Mouse (Mus musculus): ENCODE measurements at regions not wholly inside any gene's neighbourhood (a gene's known extent, or its start where the extent isn't known, plus 50 kb on each side); places are given as distances from the start of the nearest gene placed in this dataset.
"Not testable (repeated sequence)": the region's sequence is repeated elsewhere in the genome, so short reads cannot be mapped to it uniquely, and the experiment has no call there.

DNA sequence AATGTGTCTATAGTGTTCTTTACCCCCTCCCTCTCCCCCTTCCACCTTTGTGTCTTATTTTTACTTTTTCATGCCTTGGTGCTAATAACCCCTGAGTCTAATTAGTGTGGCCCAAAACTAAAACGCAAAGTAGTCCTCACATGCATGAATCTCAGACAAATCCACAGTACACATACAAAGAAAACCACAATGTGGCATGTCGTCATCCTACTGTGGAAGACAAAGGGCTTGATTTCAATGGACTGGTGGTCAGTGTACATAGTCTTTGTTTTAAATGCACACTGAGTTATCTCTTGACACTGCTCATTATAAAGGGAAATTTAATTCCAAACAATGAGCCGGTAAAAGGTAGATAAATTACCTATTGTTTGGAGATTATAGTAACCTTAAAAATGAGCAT is 188.1 kb downstream of the Basp1 start:
- 76% methylated on average over 3 of the region's 3 CpGs for WGBS
- no peaks in the 10 kb centered on the region for H3K27me3 ChIP-seq (ENCODE audit: control insufficient read depth, insufficient read depth, low read length)
- no peak overlapping the region for H3K27ac ChIP-seq (replicated peaks in 1 of 2; ENCODE audit: control insufficient read depth in 1 of 2, insufficient read depth in 1 of 2, low read depth in 2 of 2, low read length in 2 of 2)
- no peaks in the 10 kb centered on the region for H3K36me3 ChIP-seq (ENCODE audit: control insufficient read depth, insufficient read depth, low read length)
- ATAC-seq (ENCODE audit: insufficient number of reproducible peaks, insufficient read depth, low FRiP score, low read depth), result no peak
- no peaks in the 10 kb centered on the region for H3K9me3 ChIP-seq (ENCODE audit: control insufficient read depth, low read length)
- no peak overlapping the region for H3K4me2 ChIP-seq (ENCODE audit: low read length)
- H3K9ac ChIP-seq (ENCODE audit: low read length), result no peak overlapping the region
- H3K4me3 ChIP-seq (ENCODE audit: control insufficient read depth in 1 of 2, insufficient read depth in 1 of 2, low read depth in 1 of 2, low read length in 2 of 2), result no peak overlapping the region
- H3K4me1 ChIP-seq (ENCODE audit: control insufficient read depth in 2 of 2, insufficient read depth in 2 of 2, low read length in 2 of 2), result no peaks in the 10 kb centered on the region

DNA sequence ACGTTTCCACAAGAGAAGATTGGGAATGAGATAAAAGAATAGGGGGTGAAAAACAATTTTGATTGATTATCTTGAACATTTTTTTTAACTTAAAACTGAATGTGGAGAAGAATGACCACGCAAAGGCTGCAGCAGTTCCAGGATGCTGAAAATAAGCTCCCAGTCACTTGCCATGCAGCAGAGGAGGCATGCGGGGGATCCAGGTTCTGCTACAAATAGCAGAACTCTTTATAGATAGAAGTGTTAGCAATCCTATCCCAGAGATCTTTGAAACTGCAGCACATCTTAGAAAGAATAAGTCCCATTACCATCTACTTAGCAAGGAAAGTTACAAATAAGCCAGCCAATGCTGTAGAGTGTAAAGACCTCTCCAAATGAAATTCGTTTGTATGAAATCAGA is 191.8 kb downstream of the Basp1 start:
- 82% methylated on average over 4 of the region's 4 CpGs for WGBS

DNA sequence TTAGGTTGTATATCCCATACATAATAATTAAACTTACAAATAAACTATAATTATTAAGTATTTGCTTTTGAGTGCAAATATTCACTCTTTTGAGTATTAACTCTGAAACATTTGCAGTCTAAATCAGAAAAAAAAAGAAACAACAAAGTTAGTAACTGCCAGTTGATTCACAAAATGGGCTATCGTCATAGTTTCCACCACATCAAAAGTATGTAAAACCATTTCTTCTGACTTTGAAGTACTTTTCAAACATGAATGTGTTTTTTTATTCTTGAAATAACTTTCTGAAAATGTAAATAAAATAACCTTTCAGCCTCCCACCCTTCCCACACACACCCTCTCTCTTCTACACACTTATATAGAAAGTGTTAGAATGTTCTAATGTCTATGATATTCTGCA is 197.2 kb downstream of the Basp1 start:
- no peaks in the 10 kb centered on the region for H3K27me3 ChIP-seq (ENCODE audit: control insufficient read depth, insufficient read depth, low read length)
- no peak overlapping the region for H3K9ac ChIP-seq (ENCODE audit: low read length)
- no peak overlapping the region for H3K4me2 ChIP-seq (ENCODE audit: low read length)
- no peak for ATAC-seq (ENCODE audit: insufficient number of reproducible peaks, insufficient read depth, low FRiP score, low read depth)
- H3K4me3 ChIP-seq (ENCODE audit: control insufficient read depth in 1 of 2, insufficient read depth in 1 of 2, low read depth in 1 of 2, low read length in 2 of 2), result no peak overlapping the region
- H3K4me1 ChIP-seq (ENCODE audit: control insufficient read depth in 2 of 2, insufficient read depth in 2 of 2, low read length in 2 of 2), result no peaks in the 10 kb centered on the region
- 87% methylated on average over 1 of the region's 1 CpGs for WGBS
- H3K36me3 ChIP-seq (ENCODE audit: control insufficient read depth, insufficient read depth, low read length), result no peaks in the 10 kb centered on the region
- H3K9me3 ChIP-seq (ENCODE audit: control insufficient read depth, low read length), result no peaks in the 10 kb centered on the region
- H3K27ac ChIP-seq (replicated peaks in 1 of 2; ENCODE audit: control insufficient read depth in 1 of 2, insufficient read depth in 1 of 2, low read depth in 2 of 2, low read length in 2 of 2), result no peak overlapping the region

More for the DNA sequence above, 191.8 kb downstream of the Basp1 start:
- Histone ChIP-seq H3K27me3 (ENCODE audit: control insufficient read depth, insufficient read depth, low read length) (no peaks in the 10 kb centered on the region), H3K9ac (ENCODE audit: low read length) (no peak overlapping the region), H3K36me3 (ENCODE audit: control insufficient read depth, insufficient read depth, low read length) (no peaks in the 10 kb centered on the region), H3K4me2 (ENCODE audit: low read length) (no peak overlapping the region), H3K4me3 (ENCODE audit: control insufficient read depth in 1 of 2, insufficient read depth in 1 of 2, low read depth in 1 of 2, low read length in 2 of 2) (no peak overlapping the region), H3K4me1 (ENCODE audit: control insufficient read depth in 2 of 2, insufficient read depth in 2 of 2, low read length in 2 of 2) (no peaks in the 10 kb centered on the region), H3K9me3 (ENCODE audit: control insufficient read depth, low read length) (no peaks in the 10 kb centered on the region), H3K27ac (replicated peaks in 1 of 2; ENCODE audit: control insufficient read depth in 1 of 2, insufficient read depth in 1 of 2, low read depth in 2 of 2, low read length in 2 of 2) (no peak overlapping the region)
- ATAC-seq (ENCODE audit: insufficient number of reproducible peaks, insufficient read depth, low FRiP score, low read depth), result no peak

DNA sequence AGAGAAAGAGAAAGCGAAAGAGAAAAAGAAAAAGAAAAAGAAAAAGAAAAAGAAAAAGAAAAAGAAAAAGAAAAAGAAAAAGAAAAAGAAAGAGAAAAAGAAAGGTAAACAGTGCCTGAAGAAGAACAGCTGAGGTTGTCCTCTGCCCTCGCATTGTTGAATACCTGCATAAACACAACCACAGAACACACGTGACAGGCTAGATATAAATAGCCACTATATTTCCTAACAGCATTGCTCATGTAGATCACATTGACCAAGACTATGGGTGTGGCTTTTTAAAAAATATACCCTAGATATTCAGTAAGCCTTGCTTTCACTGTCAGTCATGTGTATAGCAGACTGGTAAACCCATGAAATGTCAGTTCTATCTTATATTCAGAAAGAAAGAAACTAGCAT is 211.5 kb downstream of the Basp1 start:
- no peaks in the 10 kb centered on the region for H3K9me3 ChIP-seq (ENCODE audit: control insufficient read depth, low read length)
- no peak overlapping the region for H3K4me2 ChIP-seq (ENCODE audit: low read length)
- H3K4me1 ChIP-seq (ENCODE audit: control insufficient read depth in 2 of 2, insufficient read depth in 2 of 2, low read length in 2 of 2), result no peaks in the 10 kb centered on the region
- H3K27ac ChIP-seq (replicated peaks in 1 of 2; ENCODE audit: control insufficient read depth in 1 of 2, insufficient read depth in 1 of 2, low read depth in 2 of 2, low read length in 2 of 2), result no peak overlapping the region
- no peaks in the 10 kb centered on the region for H3K27me3 ChIP-seq (ENCODE audit: control insufficient read depth, insufficient read depth, low read length)
- H3K9ac ChIP-seq (ENCODE audit: low read length), result no peak overlapping the region
- 73% methylated on average over 3 of the region's 3 CpGs for WGBS
- H3K36me3 ChIP-seq (ENCODE audit: control insufficient read depth, insufficient read depth, low read length), result no peaks in the 10 kb centered on the region
- no peak for ATAC-seq (ENCODE audit: insufficient number of reproducible peaks, insufficient read depth, low FRiP score, low read depth)
- H3K4me3 ChIP-seq (ENCODE audit: control insufficient read depth in 1 of 2, insufficient read depth in 1 of 2, low read depth in 1 of 2, low read length in 2 of 2), result no peak overlapping the region

DNA sequence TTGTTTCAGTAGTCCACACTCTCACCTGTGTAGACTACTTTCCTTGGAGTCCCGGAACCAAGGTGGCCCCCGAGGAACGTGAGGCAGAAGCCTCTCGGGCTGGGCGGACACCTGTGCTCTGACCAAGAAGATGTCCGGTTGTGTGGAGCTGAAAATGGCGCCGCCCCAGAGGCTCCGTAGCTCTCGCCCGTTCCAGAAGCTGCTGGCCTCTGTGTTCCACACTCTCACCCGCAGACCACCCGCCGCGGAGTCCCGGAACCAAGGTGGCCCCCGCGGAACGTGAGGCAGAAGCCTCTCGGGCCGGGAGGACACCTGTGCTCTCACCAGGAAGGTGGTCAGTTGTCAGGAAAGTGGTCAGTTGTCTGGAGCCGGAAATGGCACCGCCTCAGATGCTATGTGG is 213.3 kb downstream of the Basp1 start:
- not testable (repeated sequence) for H3K27ac ChIP-seq (replicated peaks in 1 of 2; ENCODE audit: control insufficient read depth in 1 of 2, insufficient read depth in 1 of 2, low read depth in 2 of 2, low read length in 2 of 2); H3K36me3 ChIP-seq (ENCODE audit: control insufficient read depth, insufficient read depth, low read length); H3K9ac ChIP-seq (ENCODE audit: low read length); H3K9me3 ChIP-seq (ENCODE audit: control insufficient read depth, low read length); H3K4me1 ChIP-seq (ENCODE audit: control insufficient read depth in 2 of 2, insufficient read depth in 2 of 2, low read length in 2 of 2); ATAC-seq (ENCODE audit: insufficient number of reproducible peaks, insufficient read depth, low FRiP score, low read depth); H3K27me3 ChIP-seq (ENCODE audit: control insufficient read depth, insufficient read depth, low read length); H3K4me2 ChIP-seq (ENCODE audit: low read length); H3K4me3 ChIP-seq (ENCODE audit: control insufficient read depth in 1 of 2, insufficient read depth in 1 of 2, low read depth in 1 of 2, low read length in 2 of 2)
- 92% methylated on average over 23 of the region's 23 CpGs for WGBS

DNA sequence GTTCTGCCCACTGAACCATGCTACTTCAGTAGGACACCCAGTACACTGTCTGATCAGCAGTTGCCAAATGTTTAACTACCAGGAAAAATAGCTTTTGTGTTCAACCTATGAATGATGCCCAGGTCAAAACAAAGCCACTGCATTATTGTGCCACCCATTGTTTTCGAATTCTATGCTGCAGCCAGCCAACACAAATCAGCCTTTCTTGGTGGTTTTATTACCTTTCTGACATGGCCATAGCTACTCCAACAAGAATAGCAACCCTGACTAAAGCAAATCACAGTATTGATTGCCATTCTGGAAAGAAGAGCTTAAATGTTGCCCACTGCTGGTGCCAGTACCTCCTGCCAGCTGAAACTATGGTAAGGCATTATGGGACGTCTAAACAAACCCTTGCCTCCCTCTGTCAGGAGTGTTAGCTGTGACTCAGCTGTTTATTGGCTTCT is 225.7 kb downstream of the Basp1 start:
- WGBS, result 67% methylated on average over 2 of the region's 2 CpGs
- H3K9ac ChIP-seq (ENCODE audit: low read length), result no peak overlapping the region
- no peaks in the 10 kb centered on the region for H3K27me3 ChIP-seq (ENCODE audit: control insufficient read depth, insufficient read depth, low read length)

DNA sequence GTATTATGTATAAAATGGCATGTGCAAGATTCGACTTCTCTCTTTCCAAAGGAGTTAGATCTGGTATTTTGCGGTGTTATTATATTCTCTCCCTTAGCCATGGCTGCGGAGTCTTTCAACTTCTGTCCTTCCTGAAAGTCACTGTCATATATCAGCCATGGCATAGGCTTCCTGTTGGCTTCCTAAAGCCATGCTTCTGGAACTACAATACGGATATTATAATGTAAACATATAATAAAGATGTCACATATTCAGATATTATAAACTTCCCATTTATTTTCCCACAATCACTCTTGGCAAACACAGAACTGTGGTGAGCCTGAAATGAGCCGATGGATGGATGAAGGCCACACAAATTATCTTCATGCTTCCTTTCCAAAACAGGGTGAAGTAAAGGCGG is 240.8 kb downstream of the Basp1 start:
- ATAC-seq (ENCODE audit: insufficient number of reproducible peaks, insufficient read depth, low FRiP score, low read depth), result no peak
- Histone ChIP-seq H3K36me3 (ENCODE audit: control insufficient read depth, insufficient read depth, low read length) (no peaks in the 10 kb centered on the region), H3K9me3 (ENCODE audit: control insufficient read depth, low read length) (no peaks in the 10 kb centered on the region), H3K27ac (replicated peaks in 1 of 2; ENCODE audit: control insufficient read depth in 1 of 2, insufficient read depth in 1 of 2, low read depth in 2 of 2, low read length in 2 of 2) (no peak overlapping the region), H3K9ac (ENCODE audit: low read length) (no peak overlapping the region), H3K4me1 (ENCODE audit: control insufficient read depth in 2 of 2, insufficient read depth in 2 of 2, low read length in 2 of 2) (no peaks in the 10 kb centered on the region), H3K27me3 (ENCODE audit: control insufficient read depth, insufficient read depth, low read length) (no peaks in the 10 kb centered on the region), H3K4me3 (ENCODE audit: control insufficient read depth in 1 of 2, insufficient read depth in 1 of 2, low read depth in 1 of 2, low read length in 2 of 2) (no peak overlapping the region), H3K4me2 (ENCODE audit: low read length) (no peak overlapping the region)
- 80% methylated on average over 6 of the region's 6 CpGs for WGBS

More for the DNA sequence above, 225.7 kb downstream of the Basp1 start:
- Histone ChIP-seq H3K4me2 (ENCODE audit: low read length) (no peak overlapping the region), H3K4me1 (ENCODE audit: control insufficient read depth in 2 of 2, insufficient read depth in 2 of 2, low read length in 2 of 2) (no peaks in the 10 kb centered on the region), H3K4me3 (ENCODE audit: control insufficient read depth in 1 of 2, insufficient read depth in 1 of 2, low read depth in 1 of 2, low read length in 2 of 2) (no peak overlapping the region), H3K36me3 (ENCODE audit: control insufficient read depth, insufficient read depth, low read length) (no peaks in the 10 kb centered on the region), H3K9me3 (ENCODE audit: control insufficient read depth, low read length) (no peaks in the 10 kb centered on the region), H3K27ac (replicated peaks in 1 of 2; ENCODE audit: control insufficient read depth in 1 of 2, insufficient read depth in 1 of 2, low read depth in 2 of 2, low read length in 2 of 2) (no peak overlapping the region)
- no peak for ATAC-seq (ENCODE audit: insufficient number of reproducible peaks, insufficient read depth, low FRiP score, low read depth)

DNA sequence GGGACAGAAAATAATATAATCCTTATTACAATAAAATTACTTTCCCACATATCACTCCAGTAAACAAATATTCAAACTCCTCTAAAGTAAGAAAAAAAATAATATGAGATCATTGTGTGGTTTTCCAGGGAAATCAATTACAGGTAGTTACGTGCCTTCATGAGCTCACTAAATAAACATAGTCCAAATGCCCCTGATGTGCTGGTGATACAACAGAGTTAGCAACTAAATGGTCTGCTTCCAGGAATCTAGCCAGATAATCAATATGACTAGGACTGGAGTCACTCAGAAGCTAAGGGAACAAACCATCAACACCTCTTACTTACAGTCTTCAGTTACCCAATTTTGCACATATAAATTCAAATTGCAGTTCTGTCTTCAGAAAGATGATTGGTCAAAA is 267.2 kb downstream of the Basp1 start:
- Histone ChIP-seq H3K4me1 (ENCODE audit: control insufficient read depth in 2 of 2, insufficient read depth in 2 of 2, low read length in 2 of 2) (no peaks in the 10 kb centered on the region), H3K27ac (replicated peaks in 1 of 2; ENCODE audit: control insufficient read depth in 1 of 2, insufficient read depth in 1 of 2, low read depth in 2 of 2, low read length in 2 of 2) (no peak overlapping the region), H3K9ac (ENCODE audit: low read length) (no peak overlapping the region), H3K9me3 (ENCODE audit: control insufficient read depth, low read length) (no peaks in the 10 kb centered on the region), H3K27me3 (ENCODE audit: control insufficient read depth, insufficient read depth, low read length) (no peaks in the 10 kb centered on the region), H3K4me3 (ENCODE audit: control insufficient read depth in 1 of 2, insufficient read depth in 1 of 2, low read depth in 1 of 2, low read length in 2 of 2) (no peak overlapping the region), H3K4me2 (ENCODE audit: low read length) (no peak overlapping the region), H3K36me3 (ENCODE audit: control insufficient read depth, insufficient read depth, low read length) (no peaks in the 10 kb centered on the region)
- WGBS, result 76% methylated on average over 1 of the region's 1 CpGs
- ATAC-seq (ENCODE audit: insufficient number of reproducible peaks, insufficient read depth, low FRiP score, low read depth), result no peak
